8 mouse cellular contexts compared by ENCODE assay signal in genomic region chr10:112801560-112801959, GRCm38 (mm10).
A peak's percentile ranks its signal among the peaks of the same experiment; 100 is the strongest.
DNase-seq lines count a peak whose midpoint lies in the region; ATAC-seq and TF ChIP-seq lines count a peak whose summit lies in the region.

No protein-coding gene starts in this region.

- H3K9ac ChIP-seq in forebrain, embryonic 13.5 days = no peak overlapping the region
- no peak overlapping the region for H3K9ac ChIP-seq in kidney, embryonic 15.5 days
- H3K9ac ChIP-seq in lung, embryonic 14.5 days = no peak overlapping the region

- H3K9me3 ChIP-seq in forebrain, embryonic 13.5 days (replicated peaks) = no peaks in the 10 kb centered on the region
- H3K9me3 ChIP-seq in kidney, embryonic 15.5 days (replicated peaks) = no peaks in the 10 kb centered on the region
- no peaks in the 10 kb centered on the region for H3K9me3 ChIP-seq in lung, embryonic 14.5 days (ENCODE audit: low read depth, low read length)

- ATAC-seq in forebrain, embryonic 13.5 days = peak; percentile 75
- ATAC-seq in kidney, embryonic 15.5 days (replicated peaks; ENCODE audit: low FRiP score) = peak; percentile 66; the same call in 1 of the 2 replicates
- peak; percentile 79 for ATAC-seq in lung, embryonic 14.5 days (ENCODE audit: insufficient read depth)

- DNase-seq in adrenal gland, adult 18-20 months (ENCODE audit: low spot score in 2 of 2) = peak; percentile 15 to 25
- no peak for DNase-seq in adrenal gland, postnatal 4 days (ENCODE audit: low spot score in 2 of 2)
- DNase-seq in 3T3-L1 (ENCODE audit: low read depth, low spot score) = peak; percentile 82
- DNase-seq in brain, embryonic 18.5 days (ENCODE audit: low read depth, low spot score) = peak; percentile 26
- peak; percentile 86 for DNase-seq in lung, embryonic 14.5 days
- peak; percentile 44 to 64 for DNase-seq in right cerebral cortex, adult 2 months (ENCODE audit: low spot score in 2 of 2)

- peak; percentile 85 for TF ChIP-seq CTCF in lung, embryonic 14.5 days (IDR thresholded peaks at IDR 0.05; ENCODE audit: low read depth)

- WGBS in forebrain, embryonic 13.5 days = 6% methylated on average over 5 of the region's 5 CpGs
- 10% methylated on average over 5 of the region's 5 CpGs for WGBS in kidney, embryonic 15.5 days
- 3% methylated on average over 5 of the region's 5 CpGs for WGBS in lung, embryonic 14.5 days

- H3K27me3 ChIP-seq in forebrain, embryonic 13.5 days = no peaks in the 10 kb centered on the region
- H3K27me3 ChIP-seq in kidney, embryonic 15.5 days = peaks cover 7% of the 10 kb centered on the region; the same call in 1 of the 2 replicates
- H3K27me3 ChIP-seq in lung, embryonic 14.5 days (ENCODE audit: insufficient read depth, low read length) = no peaks in the 10 kb centered on the region

- H3K36me3 ChIP-seq in forebrain, embryonic 13.5 days (ENCODE audit: poor library complexity, severe bottlenecking) = no peaks in the 10 kb centered on the region
- no peaks in the 10 kb centered on the region for H3K36me3 ChIP-seq in kidney, embryonic 15.5 days
- no peaks in the 10 kb centered on the region for H3K36me3 ChIP-seq in lung, embryonic 14.5 days (ENCODE audit: insufficient read depth)

- H3K4me1 ChIP-seq in forebrain, embryonic 13.5 days = no peaks in the 10 kb centered on the region
- no peaks in the 10 kb centered on the region for H3K4me1 ChIP-seq in kidney, embryonic 15.5 days
- H3K4me1 ChIP-seq in lung, embryonic 14.5 days (ENCODE audit: insufficient read depth) = no peaks in the 10 kb centered on the region

- H3K27ac ChIP-seq in forebrain, embryonic 13.5 days = no peak overlapping the region
- H3K27ac ChIP-seq in kidney, embryonic 15.5 days = no peak overlapping the region
- no peak overlapping the region for H3K27ac ChIP-seq in lung, embryonic 14.5 days (ENCODE audit: low read depth)

- no peak overlapping the region for H3K4me2 ChIP-seq in forebrain, embryonic 13.5 days
- no peak overlapping the region for H3K4me2 ChIP-seq in kidney, embryonic 15.5 days
- H3K4me2 ChIP-seq in lung, embryonic 14.5 days = no peak overlapping the region

- H3K4me3 ChIP-seq in forebrain, embryonic 13.5 days = no peak overlapping the region
- H3K4me3 ChIP-seq in kidney, embryonic 15.5 days (replicated peaks) = no peak overlapping the region
- no peak overlapping the region for H3K4me3 ChIP-seq in lung, embryonic 14.5 days (ENCODE audit: low read depth, low read length)

Comparison
In these comparisons a context has a peak if more than half of its experiments do, and no peak if none do; other contexts are left out.
1. DNase-seq: peak in adrenal gland, adult 18-20 months (2 of 2), 3T3-L1 (single experiment), brain, embryonic 18.5 days (single experiment), lung, embryonic 14.5 days (single experiment) and right cerebral cortex, adult 2 months (2 of 2); none in adrenal gland, postnatal 4 days (0 of 2).
2. Peak in every context shown above with its lines, with median percentiles within 50 percentile points of each other: ATAC-seq.